Comparison of ENCODE assay signal across 11 mouse cellular contexts in the genomic region with DNA sequence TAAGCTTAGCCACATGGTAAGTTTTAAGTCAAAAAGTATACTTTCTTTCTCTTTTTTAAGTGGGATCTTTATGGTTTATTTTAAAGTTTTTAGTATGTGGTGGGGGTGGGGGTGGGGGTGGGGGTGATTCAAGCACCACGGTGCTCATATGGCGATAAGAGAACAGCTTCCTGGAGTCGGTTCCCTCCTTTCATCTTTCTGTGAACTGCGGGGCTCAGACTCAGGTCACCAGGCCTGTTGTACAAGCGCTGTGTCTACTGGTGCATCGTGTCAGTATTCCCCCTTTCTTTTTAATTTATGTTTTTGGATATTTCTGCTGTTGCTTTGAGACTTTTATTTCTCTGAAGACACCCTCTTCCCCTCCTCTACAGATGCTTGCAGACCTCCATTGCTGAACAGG.
"Had no signal": no experiment of that assay in that cellular context is flagged by ENCODE, and none has a peak within 500 bp of the region (broad histone marks: within the 10 kb centered on the region; RNA-seq: fewer than 3 reads in every experiment).

No protein-coding gene starts in this region.

- H3K4me1 ChIP-seq: liver, embryonic 15.5 days; midbrain, embryonic 13.5 days; neural tube, embryonic 12.5 days had no signal

- DNase-seq: kidney, adult 11 months; kidney, adult 9 months; kidney, postnatal 36 days; lung, adult 2 months; lung, postnatal 36 days; retina, postnatal 1 day had no signal

- H3K36me3 ChIP-seq: liver, embryonic 15.5 days; midbrain, embryonic 13.5 days; neural tube, embryonic 12.5 days had no signal

- H3K27me3 ChIP-seq: liver, embryonic 15.5 days; midbrain, embryonic 13.5 days; neural tube, embryonic 12.5 days had no signal

- H3K4me3 ChIP-seq: liver, embryonic 15.5 days; midbrain, embryonic 13.5 days; myocyte; neural tube, embryonic 12.5 days had no signal

- H3K27ac ChIP-seq: kidney, postnatal 0 days; liver, embryonic 15.5 days; midbrain, embryonic 13.5 days; neural tube, embryonic 12.5 days had no signal

- H3K9me3 ChIP-seq: liver, embryonic 15.5 days; midbrain, embryonic 13.5 days; neural tube, embryonic 12.5 days had no signal

- H3K9ac ChIP-seq: liver, embryonic 15.5 days; midbrain, embryonic 13.5 days; neural tube, embryonic 12.5 days had no signal
